Mouse (Mus musculus): ENCODE data around the gene Snx30.
"Not testable (repeated sequence)": the region's sequence is repeated elsewhere in the genome, so short reads cannot be mapped to it uniquely, and the experiment has no call there.

Snx30 gene

DNA sequence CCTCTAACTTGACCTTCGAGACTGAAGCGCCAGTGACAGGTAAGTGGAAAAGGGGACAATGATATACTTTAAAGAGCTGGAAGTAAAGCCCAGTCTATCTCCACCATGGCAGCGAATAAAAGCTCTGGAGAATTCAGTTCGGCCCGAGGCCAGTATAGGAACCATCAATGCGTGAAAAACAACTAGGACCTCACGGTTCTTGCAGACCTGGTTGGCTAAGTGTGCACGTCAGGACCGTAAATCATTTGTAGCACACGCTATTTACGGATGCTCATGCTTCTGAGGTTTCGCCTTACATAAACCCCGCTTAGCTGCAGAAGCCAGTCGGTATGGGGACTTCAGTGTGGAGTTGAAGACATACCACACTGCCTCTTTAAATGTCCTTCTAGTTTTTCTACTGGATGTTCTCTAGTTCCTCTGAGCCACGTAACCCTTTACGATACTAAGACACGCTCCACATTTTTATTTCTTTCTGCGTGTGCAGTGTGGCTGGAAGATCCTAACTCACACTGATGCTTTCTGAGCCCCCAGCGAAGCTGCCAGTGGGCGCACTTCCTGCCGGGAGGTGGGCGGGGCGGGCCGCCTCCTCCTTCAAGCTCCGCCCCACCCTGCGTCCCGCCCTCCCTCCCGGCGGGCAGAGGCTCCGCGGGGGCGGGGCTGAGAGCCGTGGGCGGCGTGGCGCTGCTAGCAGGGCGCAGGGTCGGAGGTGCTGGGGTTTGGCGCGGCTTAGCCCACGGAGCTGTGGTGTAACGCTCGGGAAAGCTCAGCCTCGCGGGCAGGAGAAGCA is at the start of gene Snx30:
Gene Snx30, plus strand, starts transcription at position 660 of the 787 bp plus-strand sequence.
- peak; percentile 92 for DNase-seq (ENCODE audit: low spot score)

DNA sequence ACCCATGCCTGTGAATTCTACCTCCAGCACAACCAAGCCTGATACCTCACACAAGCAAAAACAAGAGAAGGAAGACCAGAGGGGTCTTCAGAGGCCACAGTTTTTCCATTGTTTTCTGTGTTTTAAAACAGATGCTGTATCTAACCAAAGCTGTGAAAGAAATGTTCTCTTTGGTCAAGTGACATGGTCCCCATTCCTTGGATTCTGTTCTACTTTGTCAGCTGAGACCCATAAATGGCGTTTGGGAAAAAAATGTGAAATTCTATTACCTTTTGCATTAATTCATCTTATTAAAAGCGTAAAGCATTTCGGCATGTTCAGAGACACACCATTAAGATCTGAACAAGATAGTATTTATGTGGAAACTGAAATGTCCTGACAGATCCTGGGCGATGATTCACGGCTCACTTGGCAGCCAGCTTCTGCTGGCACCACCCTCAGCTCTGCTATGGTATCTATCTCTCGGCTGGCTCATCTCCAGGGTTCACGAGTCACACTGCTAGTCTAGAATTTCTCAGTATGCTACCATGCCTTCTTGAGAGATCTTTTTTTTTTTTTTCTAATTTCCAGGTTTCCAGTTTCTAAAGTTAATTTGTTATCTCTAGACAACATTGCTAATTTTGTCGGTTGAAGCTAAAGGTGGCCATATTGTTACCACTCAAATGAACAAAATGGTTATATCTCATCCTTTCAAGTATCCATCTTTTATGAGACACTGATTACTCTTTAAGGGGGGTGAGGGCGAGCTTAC is 49.1 kb upstream of the Snx30 start:
- no peak for DNase-seq (ENCODE audit: low spot score)

DNA sequence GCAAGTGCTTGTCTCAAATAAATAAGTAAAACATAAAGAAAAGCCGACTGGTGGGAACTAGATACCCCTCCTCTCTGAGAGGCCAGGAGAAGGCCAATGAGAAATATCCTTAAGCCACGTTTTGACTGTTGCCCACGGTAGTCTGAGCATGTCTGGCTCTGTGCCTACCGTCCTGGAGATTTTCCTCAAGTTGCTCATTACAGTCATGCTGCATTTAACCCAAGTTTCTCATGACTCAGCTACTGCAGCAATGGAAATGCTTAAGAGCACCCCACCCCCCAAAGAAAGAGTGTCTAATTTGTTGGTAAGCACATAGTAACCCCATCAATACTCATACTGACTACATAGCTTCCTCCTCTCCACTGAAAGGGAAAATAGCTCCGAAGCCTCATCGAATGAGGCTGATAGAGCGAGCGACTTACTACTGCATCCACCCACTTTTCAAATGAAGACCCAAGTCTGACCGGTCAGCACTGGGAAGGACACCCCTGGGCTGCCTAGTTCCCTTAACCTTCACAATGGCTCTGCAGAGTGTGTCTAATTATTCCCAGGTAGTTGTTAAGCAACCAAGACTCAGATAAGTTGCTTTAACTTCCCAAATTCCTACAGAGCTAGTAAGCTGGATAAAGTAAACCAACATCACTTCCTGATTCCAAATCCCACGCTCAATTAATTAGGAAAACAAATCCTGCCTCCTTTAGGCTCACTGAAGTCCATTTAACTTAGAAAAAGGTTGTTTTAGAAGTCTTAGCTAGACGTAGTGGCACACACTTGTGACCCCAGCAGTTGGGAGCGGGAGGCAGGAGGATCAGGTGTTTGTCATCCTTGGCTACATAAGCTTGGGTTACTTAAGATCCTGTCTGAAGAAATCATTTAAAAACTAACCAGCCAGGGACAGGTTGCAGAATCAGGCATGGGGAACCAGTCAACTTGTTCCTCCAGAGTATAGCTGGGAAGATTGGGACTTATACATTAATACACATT is 47.9 kb upstream of the Snx30 start:
- DNase-seq (ENCODE audit: low spot score) = no peak

DNA sequence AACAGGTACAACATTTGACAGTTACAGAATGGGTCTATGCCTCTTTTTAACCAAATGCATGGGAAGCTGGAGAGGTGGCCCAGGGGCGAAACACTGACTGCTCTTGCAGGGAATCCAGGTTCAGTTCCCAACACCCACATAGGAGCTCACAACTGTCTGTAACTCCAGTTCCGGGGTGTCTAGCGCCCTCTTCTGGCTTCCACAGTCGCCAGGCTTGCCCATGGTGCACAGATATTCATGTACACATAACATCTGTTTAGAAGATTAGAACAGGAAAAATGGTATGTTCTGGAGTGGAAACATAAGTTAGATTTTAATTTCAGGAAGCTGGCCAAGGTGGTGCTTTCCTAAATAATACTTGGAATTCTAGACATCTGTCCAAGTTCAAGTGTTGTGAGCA is 45.6 kb upstream of the Snx30 start:
- no peak for DNase-seq (ENCODE audit: low spot score)

DNA sequence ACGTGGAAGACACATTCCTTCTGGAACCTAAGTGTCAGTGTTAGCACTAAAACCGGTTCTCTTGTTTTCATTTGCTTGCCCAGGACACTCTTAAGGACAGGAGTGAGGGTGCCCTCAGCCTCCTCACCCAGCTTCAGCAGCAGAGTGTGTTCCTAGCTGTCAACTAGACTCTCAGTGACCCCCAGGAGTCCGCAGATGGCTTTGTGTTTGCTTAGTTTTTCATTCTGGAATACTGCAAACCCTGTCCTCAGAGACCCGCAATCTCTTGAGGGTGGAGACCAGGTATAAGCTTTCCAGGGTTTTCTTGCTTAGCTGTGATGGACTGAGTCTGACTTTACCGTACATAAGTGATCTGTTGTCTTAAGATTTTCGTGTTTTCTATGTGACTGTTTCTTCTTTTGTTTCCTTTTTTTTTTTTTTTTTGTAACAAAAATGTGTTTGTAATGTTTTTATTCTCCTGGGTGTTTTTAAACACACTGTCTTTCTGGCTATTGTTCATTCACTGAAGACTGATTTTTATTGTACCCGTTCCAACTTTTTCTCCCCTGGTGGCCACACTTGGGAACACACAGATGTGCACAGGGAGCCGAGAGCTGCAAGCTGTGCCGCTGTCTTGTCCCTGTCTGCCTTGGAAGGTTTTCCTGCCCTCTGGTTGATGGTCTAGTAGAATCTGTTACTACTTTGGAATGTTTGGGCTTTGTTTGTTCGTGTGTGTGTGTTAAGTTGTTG is 44.8 kb upstream of the Snx30 start:
- peak; percentile 55 for DNase-seq (ENCODE audit: low spot score)

DNA sequence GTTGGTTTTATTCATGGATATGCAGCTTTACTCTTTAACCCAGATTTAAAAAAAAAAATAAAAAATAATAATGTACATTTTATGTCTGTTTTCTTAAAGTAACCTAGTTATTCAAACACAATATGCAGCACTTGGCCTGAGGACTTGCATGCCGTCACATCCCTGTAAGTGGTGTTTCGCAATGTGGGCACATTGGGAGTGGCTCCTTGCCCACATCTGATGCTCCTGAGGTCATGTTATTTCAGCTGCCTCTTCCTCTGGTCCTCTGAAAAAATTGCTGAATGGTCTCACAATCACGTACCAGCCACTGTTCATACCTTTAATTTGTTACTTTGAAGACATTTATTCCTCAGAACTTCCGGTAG is 44.3 kb upstream of the Snx30 start:
- no peak for DNase-seq (ENCODE audit: low spot score)

DNA sequence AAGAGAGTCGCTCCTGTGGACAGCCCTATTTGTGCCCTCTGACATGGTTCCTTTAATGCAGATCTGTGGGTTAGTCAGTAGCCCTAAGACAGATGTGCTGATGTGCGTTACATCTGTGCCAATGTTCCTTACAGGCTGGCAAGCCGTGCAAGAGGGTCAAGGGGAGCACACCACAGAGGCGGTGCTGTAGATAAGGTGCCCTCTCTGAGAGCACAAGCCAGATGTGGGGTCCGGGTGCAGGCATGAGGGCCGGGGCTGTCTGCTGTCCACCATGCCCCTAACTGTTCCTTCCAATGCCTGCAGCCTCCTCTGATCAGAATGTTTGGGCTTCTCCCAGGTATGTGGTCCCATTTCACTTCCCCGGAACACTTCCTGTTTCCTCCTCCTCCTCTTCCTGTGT is 40.7 kb upstream of the Snx30 start:
- DNase-seq (ENCODE audit: low spot score) = no peak

DNA sequence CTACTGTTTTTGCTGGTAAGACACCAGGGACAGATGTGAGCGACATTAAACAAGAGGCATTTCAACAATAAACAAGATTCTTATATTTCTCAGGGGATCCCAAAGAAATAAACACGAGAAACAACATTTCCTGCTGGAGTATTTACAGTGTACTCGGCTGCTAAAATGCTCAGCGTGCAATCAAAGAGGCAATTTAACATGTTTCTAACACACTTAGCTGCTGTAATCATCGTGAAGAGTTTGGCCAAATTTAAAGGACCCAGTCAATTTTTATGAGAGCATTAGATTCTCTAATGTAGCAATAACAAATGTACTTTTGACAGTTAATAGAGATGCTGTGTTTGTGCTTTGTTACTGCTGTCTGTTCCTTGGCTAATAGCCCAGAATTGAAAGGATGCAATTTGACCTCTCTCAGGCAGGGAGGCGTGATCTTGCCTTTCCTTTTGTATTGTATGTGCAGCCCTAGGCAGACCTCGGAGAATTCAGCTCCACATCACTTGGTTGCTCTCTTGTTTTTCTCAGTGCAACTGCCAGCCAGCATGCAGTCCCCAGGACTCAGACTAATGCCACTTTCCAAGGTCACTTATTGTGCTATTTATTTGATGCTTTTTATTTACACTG is 40.1 kb upstream of the Snx30 start:
- DNase-seq (ENCODE audit: low spot score) = peak; percentile 65

DNA sequence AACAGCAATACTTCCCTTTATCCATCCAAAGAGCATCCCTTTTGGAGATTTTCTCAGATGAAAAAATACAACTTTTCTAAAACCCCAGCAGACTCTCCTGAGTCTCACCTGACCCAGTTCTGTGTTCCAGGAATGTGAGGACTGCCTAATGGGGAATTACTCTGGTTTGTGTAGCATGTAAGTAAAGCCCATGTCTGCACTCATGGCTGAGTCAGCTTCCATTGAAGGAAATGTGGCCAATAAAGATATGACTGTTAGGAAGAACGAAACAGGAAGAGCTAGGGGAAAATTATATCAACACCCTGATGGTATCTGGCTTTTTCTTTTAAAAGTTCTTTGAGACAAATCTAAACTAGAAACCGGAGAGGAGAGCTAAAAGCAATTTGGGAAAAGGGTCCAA is 37.9 kb upstream of the Snx30 start:
- no peak for DNase-seq (ENCODE audit: low spot score)

DNA sequence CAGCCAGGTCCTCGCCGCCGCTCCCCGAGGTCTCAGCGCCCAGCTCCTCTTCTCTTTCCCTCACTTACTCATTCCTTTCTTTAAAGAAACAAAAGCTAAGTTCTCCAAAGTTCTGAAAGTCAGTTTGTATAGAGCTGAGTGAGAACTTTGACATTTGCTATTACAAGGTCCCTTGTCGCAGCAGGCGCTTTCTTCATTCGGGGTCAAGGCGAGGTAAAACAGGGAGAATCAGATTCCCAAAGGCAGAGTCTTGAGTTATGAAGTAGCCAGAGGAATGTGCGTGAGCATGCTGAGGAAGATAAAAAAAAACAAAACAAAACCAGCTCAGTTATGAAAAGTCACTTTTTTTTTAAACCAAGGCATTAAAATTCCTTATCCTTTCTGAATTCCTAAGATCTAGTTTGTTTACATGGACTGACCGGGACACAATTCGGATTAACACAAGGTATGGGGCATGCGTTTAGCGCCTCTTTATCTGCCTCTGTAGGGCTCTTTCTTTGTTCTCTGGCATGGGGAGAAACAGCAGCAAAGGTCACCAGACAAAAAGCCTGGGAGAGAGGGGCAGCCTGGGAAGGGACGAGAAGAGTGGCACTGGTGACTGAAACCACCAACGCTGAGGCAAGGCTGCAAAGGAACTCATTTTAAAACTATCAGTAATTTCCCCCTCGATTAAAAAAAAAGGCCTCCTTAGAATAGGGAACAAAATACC is 33.3 kb upstream of the Snx30 start:
- peak; percentile 61 for DNase-seq (ENCODE audit: low spot score)

DNA sequence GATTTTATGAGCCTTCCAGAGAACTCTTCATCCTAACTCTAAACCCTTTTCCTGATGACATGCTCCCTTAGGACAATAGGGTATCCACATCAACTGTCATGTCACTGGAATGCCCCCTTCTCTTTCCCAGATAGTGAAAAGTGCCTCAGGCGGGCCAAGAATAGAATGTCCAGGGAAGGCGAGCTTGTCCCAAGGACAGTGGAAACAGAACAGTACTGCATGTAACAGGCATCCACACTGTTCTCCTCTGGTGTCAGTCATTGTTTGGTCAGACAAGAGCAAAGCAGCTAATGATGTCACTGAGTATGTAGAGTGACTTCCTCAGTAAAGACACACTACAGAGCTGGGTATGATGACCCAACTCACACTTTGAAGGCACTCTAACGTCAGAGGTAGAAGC is 27.8 kb upstream of the Snx30 start:
- DNase-seq (ENCODE audit: low spot score) = no peak

DNA sequence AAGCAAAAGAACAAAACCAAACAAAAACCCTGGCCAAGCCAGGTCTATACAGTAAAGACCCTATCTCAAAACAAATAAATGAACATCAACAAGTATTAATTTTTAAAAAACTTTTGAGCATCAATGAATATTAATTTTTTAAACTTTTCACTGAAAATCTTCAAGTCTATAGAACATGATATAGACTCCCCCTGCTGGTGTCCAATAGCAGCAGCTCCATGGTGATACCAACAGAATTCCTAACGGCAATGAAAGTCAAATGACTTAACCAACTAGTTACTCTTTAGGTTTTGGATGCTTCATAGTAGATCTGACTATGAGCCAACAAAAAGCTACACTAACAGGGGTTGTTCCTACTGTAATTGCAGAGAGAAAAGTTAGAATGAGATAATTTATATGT is 25.1 kb upstream of the Snx30 start:
- DNase-seq (ENCODE audit: low spot score) = peak; percentile 60

DNA sequence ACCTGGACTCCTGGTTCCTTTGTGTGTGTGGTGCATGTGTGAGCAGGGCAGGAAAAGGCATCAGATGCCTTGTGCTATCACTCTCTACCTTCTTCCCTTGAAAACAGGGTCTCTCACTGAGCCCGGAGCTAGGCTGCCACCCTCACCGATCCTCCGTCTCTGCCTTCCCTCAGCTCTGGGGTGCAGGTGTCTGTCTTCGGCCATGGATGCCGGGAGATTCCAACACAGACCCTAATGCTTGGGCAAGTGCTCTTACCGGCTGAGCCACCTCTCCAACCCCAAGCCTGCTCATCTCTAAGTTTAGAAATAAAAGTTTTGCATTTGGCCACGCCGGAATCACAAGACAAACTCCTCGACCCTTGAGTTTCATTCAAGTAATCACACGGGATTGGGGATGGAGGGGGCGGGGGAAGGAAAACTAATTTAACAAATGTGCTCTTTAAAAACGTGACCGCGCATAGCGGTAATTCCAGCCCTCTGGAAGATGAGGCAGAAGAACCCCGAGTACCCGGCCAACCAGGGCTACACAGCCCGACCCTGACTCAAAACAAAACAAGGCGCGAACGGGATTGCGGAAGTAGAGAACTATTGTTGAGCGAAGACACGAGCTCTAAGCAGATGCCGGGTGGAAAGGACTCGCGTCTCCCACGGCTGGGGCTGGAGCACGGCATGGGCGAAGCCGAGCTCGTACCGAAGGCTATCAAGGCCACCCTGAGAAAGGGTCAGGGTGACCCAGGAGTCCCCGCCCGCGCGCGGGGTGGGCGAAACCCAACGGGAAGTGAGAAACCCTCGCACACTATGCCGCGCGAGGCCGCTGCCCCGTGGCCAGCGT is 22.6 kb upstream of the Snx30 start:
- peak; percentile 74 for DNase-seq (ENCODE audit: low spot score)

DNA sequence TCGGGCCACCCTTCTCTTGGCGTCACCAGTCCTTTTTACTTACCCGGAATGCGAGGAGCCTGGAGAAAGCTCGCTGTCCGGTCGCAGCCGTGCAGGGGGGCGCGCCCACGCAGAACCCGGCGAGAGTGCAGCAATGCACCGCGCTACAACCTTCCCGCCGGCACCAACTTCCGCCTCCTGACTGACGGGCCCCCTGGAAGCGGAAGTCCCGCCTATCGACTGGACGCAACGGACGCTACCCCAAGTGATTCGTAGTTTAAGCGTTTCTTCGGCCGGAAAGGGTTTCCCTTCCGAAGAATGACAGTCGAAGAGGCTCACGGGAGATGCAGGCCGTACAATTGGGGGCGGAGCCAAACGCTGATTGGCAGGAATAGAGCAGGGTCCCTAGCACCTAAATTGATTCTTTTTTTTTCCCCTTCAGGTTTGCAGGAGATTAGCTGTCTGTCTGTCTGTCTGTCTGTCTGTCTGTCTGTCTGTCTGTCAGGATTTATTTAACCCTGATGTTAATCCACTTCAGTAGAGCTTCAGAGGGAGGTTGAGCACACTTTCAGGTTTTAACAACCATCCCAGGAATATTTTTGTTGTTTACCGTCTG is 21.9 kb upstream of the Snx30 start:
- DNase-seq (ENCODE audit: low spot score) = peak; percentile 99

DNA sequence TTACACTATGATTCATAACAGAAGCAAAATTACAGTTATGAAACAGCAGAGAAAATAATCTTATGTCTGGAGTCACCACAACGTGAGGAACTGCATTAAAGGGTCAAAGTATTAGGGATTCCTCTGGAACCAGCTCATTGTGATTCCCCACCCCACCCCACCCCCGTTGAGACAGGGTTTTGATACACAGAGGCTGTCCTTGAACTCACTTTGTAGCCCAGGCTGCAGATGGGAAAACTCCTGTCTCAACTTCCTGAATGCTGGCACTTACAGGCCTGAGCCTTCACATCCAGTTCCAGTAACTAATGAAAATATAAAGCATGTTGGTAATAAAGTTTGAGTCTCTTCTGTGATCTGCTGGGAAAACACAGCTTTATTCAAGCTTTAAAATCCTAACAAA is 20.2 kb upstream of the Snx30 start:
- DNase-seq (ENCODE audit: low spot score) = no peak

DNA sequence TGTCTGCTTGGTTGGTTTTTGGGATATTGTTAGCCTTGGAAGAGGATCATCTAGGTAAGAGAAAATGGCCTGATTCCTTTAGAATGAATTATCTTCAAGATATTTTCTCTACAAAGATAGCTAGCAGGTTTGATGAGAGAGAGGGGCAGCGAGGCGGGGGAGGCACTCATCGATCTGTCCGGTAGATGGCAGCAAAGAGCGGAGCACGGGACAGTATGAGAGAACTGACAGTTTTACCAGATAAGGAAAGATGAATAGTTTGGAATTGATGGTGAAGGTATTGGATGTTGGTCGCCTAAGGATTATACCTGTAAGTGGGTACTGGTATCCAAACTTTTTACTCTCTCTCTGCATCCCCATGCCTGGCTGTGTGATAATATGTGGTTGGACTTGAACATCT is 19.0 kb upstream of the Snx30 start:
- DNase-seq (ENCODE audit: low spot score) = peak; percentile 83

DNA sequence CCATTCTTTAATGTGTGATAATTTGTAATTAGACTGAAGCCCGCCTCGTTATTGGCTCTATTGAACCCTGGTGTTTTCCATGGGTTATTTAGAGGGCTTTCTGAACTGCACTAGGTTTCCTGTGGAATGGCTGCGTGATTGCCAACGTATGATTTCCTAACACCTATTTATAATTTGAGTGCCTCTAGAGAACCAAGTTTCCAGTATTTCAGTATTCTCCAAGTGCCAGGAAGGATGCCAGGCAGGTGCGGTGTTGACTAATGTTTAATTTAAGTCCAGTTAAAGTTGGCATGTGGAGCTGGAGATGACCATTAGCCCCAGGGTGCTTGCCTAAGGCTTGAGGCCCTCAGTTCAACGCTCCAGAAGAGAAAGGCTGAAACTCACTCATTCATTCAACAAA is 18.5 kb upstream of the Snx30 start:
- DNase-seq (ENCODE audit: low spot score) = no peak

DNA sequence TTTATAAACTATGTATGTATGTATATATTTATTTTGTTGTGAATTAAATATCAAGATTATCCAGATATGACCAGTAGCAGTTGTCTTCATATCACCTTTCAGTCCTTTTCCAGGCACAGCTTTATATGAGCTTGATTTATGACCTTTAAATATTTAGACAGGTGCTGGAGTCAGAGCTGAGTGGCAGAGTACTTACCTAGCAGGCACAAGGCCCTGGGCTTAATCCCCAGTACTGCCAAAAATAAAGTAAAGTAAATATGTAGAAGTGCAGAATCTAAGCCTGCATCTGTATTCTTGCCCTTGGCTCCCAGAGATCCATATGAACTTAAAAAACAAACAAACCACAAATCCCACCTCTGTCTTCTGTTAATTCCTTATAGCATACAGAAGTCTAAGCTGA is 16.6 kb upstream of the Snx30 start:
- DNase-seq (ENCODE audit: low spot score) = no peak

DNA sequence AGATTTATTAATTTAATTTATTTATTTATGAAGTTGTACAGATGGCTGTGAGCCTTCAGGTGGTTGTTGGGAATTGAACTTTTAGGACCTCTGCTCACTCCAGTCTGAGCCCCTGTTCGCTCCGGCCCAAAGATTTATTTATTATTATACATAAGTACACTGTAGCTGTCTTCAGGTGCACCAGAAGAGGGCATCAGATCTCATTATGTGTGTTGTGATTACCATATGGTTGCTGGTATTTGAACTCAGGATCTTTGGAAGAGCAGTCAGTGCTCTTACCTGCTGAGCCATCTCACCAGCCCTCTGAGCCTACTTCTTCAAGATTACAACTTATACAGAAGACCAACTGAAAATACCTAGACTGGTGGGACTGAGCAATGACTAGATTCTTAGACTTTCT is 12.0 kb upstream of the Snx30 start:
- not testable (repeated sequence) for DNase-seq (ENCODE audit: low spot score)

Measured in embryo, embryonic 10.5 days (tissue).